Comparison of ENCODE assay signal across 11 mouse cellular contexts in genomic region chr5:67028786-67029185, GRCm38 (mm10).
DNase-seq lines count a peak whose midpoint lies in the region; ATAC-seq and TF ChIP-seq lines count a peak whose summit lies in the region.
"Had no signal": no experiment of that assay in that cellular context is flagged by ENCODE, and none has a peak within 500 bp of the region (broad histone marks: within the 10 kb centered on the region; RNA-seq: fewer than 3 reads in every experiment).

No protein-coding gene starts in this region.

- no peak for TF ChIP-seq POLR2A in thymus, adult 2 months (IDR thresholded peaks at IDR 0.05; ENCODE audit: control insufficient read depth, extremely low read depth, insufficient read depth, low read length, poor library complexity)

- H3K4me3 ChIP-seq in hindbrain, embryonic 16.5 days (ENCODE audit: low read length) = no peak overlapping the region
- no peak overlapping the region for H3K4me3 ChIP-seq in neural tube, embryonic 14.5 days (ENCODE audit: low read depth, low read length)
- H3K4me3 ChIP-seq in thymus, adult 2 months (ENCODE audit: control insufficient read depth, insufficient read depth, low read length) = no peak overlapping the region
- H3K4me3 ChIP-seq: embryonic facial prominence, embryonic 12.5 days had no signal

- H3K27me3 ChIP-seq in hindbrain, embryonic 16.5 days (replicated peaks; ENCODE audit: control insufficient read depth, insufficient read depth, low read length) = no peaks in the 10 kb centered on the region
- no peaks in the 10 kb centered on the region for H3K27me3 ChIP-seq in neural tube, embryonic 14.5 days (ENCODE audit: control insufficient read depth, insufficient read depth, low read length)
- H3K27me3 ChIP-seq in thymus, adult 2 months (ENCODE audit: control insufficient read depth, insufficient read depth, low read length) = no peaks in the 10 kb centered on the region
- H3K27me3 ChIP-seq: embryonic facial prominence, embryonic 12.5 days had no signal

- 47% methylated on average over 16 of the region's 16 CpGs for WGBS in hindbrain, embryonic 16.5 days
- 51% methylated on average over 16 of the region's 16 CpGs for WGBS in neural tube, embryonic 14.5 days
- 26% methylated on average over 16 of the region's 16 CpGs for WGBS in thymus, adult 2 months

- peak; percentile 68; the same call in 1 of the 2 replicates for ATAC-seq in hindbrain, embryonic 16.5 days
- ATAC-seq in neural tube, embryonic 14.5 days (ENCODE audit: low read depth) = peak; percentile 76

- H3K4me1 ChIP-seq in hindbrain, embryonic 16.5 days (ENCODE audit: control insufficient read depth, insufficient read depth, low read depth, low read length) = peaks cover 3% of the 10 kb centered on the region; the same call in 1 of the 2 replicates
- H3K4me1 ChIP-seq in neural tube, embryonic 14.5 days (ENCODE audit: control insufficient read depth, insufficient read depth, low read length) = no peaks in the 10 kb centered on the region
- H3K4me1 ChIP-seq in thymus, adult 2 months (replicated peaks; ENCODE audit: control insufficient read depth, insufficient read depth, low read length) = peaks cover 4% of the 10 kb centered on the region
- H3K4me1 ChIP-seq: embryonic facial prominence, embryonic 12.5 days had no signal

- no peak overlapping the region for H3K4me2 ChIP-seq in hindbrain, embryonic 16.5 days (ENCODE audit: low read length)
- no peak overlapping the region for H3K4me2 ChIP-seq in neural tube, embryonic 14.5 days (ENCODE audit: low read depth, low read length)
- H3K4me2 ChIP-seq: embryonic facial prominence, embryonic 12.5 days had no signal

- H3K9me3 ChIP-seq in hindbrain, embryonic 16.5 days (ENCODE audit: control insufficient read depth, low read length) = no peaks in the 10 kb centered on the region
- H3K9me3 ChIP-seq in neural tube, embryonic 14.5 days (ENCODE audit: control insufficient read depth, low read length) = no peaks in the 10 kb centered on the region
- H3K9me3 ChIP-seq: embryonic facial prominence, embryonic 12.5 days had no signal

- H3K36me3 ChIP-seq in hindbrain, embryonic 16.5 days (ENCODE audit: control insufficient read depth, insufficient read depth, low read length) = peaks cover 12% of the 10 kb centered on the region
- peaks cover 23% of the 10 kb centered on the region for H3K36me3 ChIP-seq in neural tube, embryonic 14.5 days (ENCODE audit: control insufficient read depth, insufficient read depth, low read length)
- H3K36me3 ChIP-seq in thymus, adult 2 months (ENCODE audit: control insufficient read depth, insufficient read depth, low read length) = no peaks in the 10 kb centered on the region
- H3K36me3 ChIP-seq: G1E had no signal

- peak; percentile 26 for DNase-seq in embryo, embryonic 10 days (ENCODE audit: low spot score)
- no peak for DNase-seq in embryo, embryonic 9.5 days (ENCODE audit: extremely low spot score)
- DNase-seq in retina, postnatal 1 day = peak; percentile 15
- DNase-seq in retina, embryonic 14.5 days (ENCODE audit: low spot score) = no peak
- DNase-seq in kidney, adult 18-20 months = no peak
- no peak for DNase-seq in thymus, adult 2 months
- DNase-seq: lung, adult 18-20 months had no signal

- H3K9ac ChIP-seq in hindbrain, embryonic 16.5 days (ENCODE audit: low read depth, low read length) = no peak overlapping the region
- H3K9ac ChIP-seq in neural tube, embryonic 14.5 days (replicated peaks; ENCODE audit: low read depth, low read length) = no peak overlapping the region
- H3K9ac ChIP-seq: embryonic facial prominence, embryonic 12.5 days had no signal

- no peak for TF ChIP-seq CTCF in thymus, adult 2 months (IDR thresholded peaks at IDR 0.05; ENCODE audit: borderline replicate concordance, control insufficient read depth, extremely low read depth, insufficient read depth, low read length, poor library complexity)

- no peak overlapping the region for H3K27ac ChIP-seq in hindbrain, embryonic 16.5 days (ENCODE audit: low read depth, low read length)
- H3K27ac ChIP-seq in neural tube, embryonic 14.5 days (ENCODE audit: low read depth, low read length) = no peak overlapping the region
- H3K27ac ChIP-seq in thymus, adult 2 months (ENCODE audit: control insufficient read depth, insufficient read depth, low read length) = no peak overlapping the region
- H3K27ac ChIP-seq: embryonic facial prominence, embryonic 12.5 days had no signal

Comparison
In these comparisons a context has a peak if more than half of its experiments do, and no peak if none do; other contexts are left out.
1. DNase-seq: peak in embryo, embryonic 10 days (single experiment) and retina, postnatal 1 day (single experiment); none in embryo, embryonic 9.5 days (single experiment), retina, embryonic 14.5 days (single experiment), kidney, adult 18-20 months (single experiment) and thymus, adult 2 months (single experiment).